Mouse (Mus musculus): ENCODE measurements around the gene Asb16. TPM values are rescaled to one million over a fixed set of nuclear protein-coding genes. Genes with fewer than 3 reads are reported as not detected.

The Asb16 gene
- polyA plus RNA-seq, 1 experiment from 2014 or later = 0.10 TPM

- Histone ChIP-seq H3K4me1 (ENCODE audit: control insufficient read depth, insufficient read depth, low read length) (peaks cover 14% of the 10 kb centered on the region), H3K4me2 (ENCODE audit: low read length) (peak within 1 kb of the TSS; percentile 98), H3K9ac (ENCODE audit: low read depth, low read length) (0 out of 2 replicates have a peak within 1 kb of the TSS, but pooled peaks have one; percentile 5), H3K9me3 (replicated peaks; ENCODE audit: control insufficient read depth, low read length, poor library complexity, severe bottlenecking) (no peaks in the 10 kb centered on the region), H3K27ac (ENCODE audit: low read length) (no peak within 1 kb of the TSS), H3K27me3 (ENCODE audit: control insufficient read depth, insufficient read depth, low read depth, low read length) (no peaks in the 10 kb centered on the region), H3K4me3 (ENCODE audit: low read depth, low read length) (peak within 1 kb of the TSS; percentile 48), H3K36me3 (ENCODE audit: control insufficient read depth, insufficient read depth, low read length) (no peaks in the 10 kb centered on the region)
- ATAC-seq = peak; percentile 57
- under 1% methylated on average over 41 of the region's 41 CpGs for WGBS
Measured at GRCm38 (mm10) chr11:102248630-102249230, 19.8 kb upstream of the Asb16 start, which contains the start of gene BC030867. TSS of gene BC030867 (plus strand) at chr11:102248882.

GRCm38 (mm10) chr11:102249351-102250090 is 19.0 kb upstream of the Asb16 start:
- Histone ChIP-seq H3K9me3 (replicated peaks; ENCODE audit: control insufficient read depth, low read length, poor library complexity, severe bottlenecking) (no peaks in the 10 kb centered on the region), H3K4me1 (ENCODE audit: control insufficient read depth, insufficient read depth, low read length) (peaks cover 14% of the 10 kb centered on the region), H3K9ac (ENCODE audit: low read depth, low read length) (0 out of 2 replicates have a peak overlapping the region, but pooled peaks have one; percentile 5), H3K4me3 (ENCODE audit: low read depth, low read length) (peak overlapping the region; percentile 48), H3K27me3 (ENCODE audit: control insufficient read depth, insufficient read depth, low read depth, low read length) (no peaks in the 10 kb centered on the region), H3K36me3 (ENCODE audit: control insufficient read depth, insufficient read depth, low read length) (no peaks in the 10 kb centered on the region), H3K4me2 (ENCODE audit: low read length) (peak overlapping the region; percentile 98), H3K27ac (ENCODE audit: low read length) (no peak overlapping the region)
- 13% methylated on average over 9 of the region's 9 CpGs for WGBS
- no peak for ATAC-seq

- Histone ChIP-seq H3K27ac (ENCODE audit: low read length) (no peak overlapping the region), H3K36me3 (ENCODE audit: control insufficient read depth, insufficient read depth, low read length) (no peaks in the 10 kb centered on the region), H3K9me3 (replicated peaks; ENCODE audit: control insufficient read depth, low read length, poor library complexity, severe bottlenecking) (no peaks in the 10 kb centered on the region), H3K27me3 (ENCODE audit: control insufficient read depth, insufficient read depth, low read depth, low read length) (no peaks in the 10 kb centered on the region), H3K4me3 (ENCODE audit: low read depth, low read length) (no peak overlapping the region), H3K4me1 (ENCODE audit: control insufficient read depth, insufficient read depth, low read length) (no peaks in the 10 kb centered on the region; the same call in 1 of the 2 replicates), H3K4me2 (ENCODE audit: low read length) (no peak overlapping the region), H3K9ac (ENCODE audit: low read depth, low read length) (no peak overlapping the region)
- ATAC-seq = no peak
- WGBS = 30% methylated on average over 9 of the region's 9 CpGs
Measured at GRCm38 (mm10) chr11:102257514-102257913, 11.0 kb upstream of the Asb16 start.

- WGBS = 90% methylated on average over 6 of the region's 6 CpGs
Measured at GRCm38 (mm10) chr11:102258095-102258494, 10.4 kb upstream of the Asb16 start.

GRCm38 (mm10) chr11:102258521-102258920 is 10.0 kb upstream of the Asb16 start:
- H3K9ac ChIP-seq (ENCODE audit: low read depth, low read length) = no peak overlapping the region
- H3K27me3 ChIP-seq (ENCODE audit: control insufficient read depth, insufficient read depth, low read depth, low read length) = no peaks in the 10 kb centered on the region
- H3K27ac ChIP-seq (ENCODE audit: low read length) = no peak overlapping the region
- no peak overlapping the region for H3K4me3 ChIP-seq (ENCODE audit: low read depth, low read length)
- no peak overlapping the region for H3K4me2 ChIP-seq (ENCODE audit: low read length)
- WGBS = 96% methylated on average over 3 of the region's 3 CpGs
- no peaks in the 10 kb centered on the region for H3K36me3 ChIP-seq (ENCODE audit: control insufficient read depth, insufficient read depth, low read length)
- no peaks in the 10 kb centered on the region for H3K9me3 ChIP-seq (replicated peaks; ENCODE audit: control insufficient read depth, low read length, poor library complexity, severe bottlenecking)
- H3K4me1 ChIP-seq (ENCODE audit: control insufficient read depth, insufficient read depth, low read length) = no peaks in the 10 kb centered on the region; the same call in 1 of the 2 replicates
- ATAC-seq = no peak

More at GRCm38 (mm10) chr11:102258095-102258494, 10.4 kb upstream of the Asb16 start:
- H3K9ac ChIP-seq (ENCODE audit: low read depth, low read length) = no peak overlapping the region
- no peaks in the 10 kb centered on the region for H3K36me3 ChIP-seq (ENCODE audit: control insufficient read depth, insufficient read depth, low read length)
- ATAC-seq = no peak
- no peaks in the 10 kb centered on the region for H3K9me3 ChIP-seq (replicated peaks; ENCODE audit: control insufficient read depth, low read length, poor library complexity, severe bottlenecking)
- H3K4me3 ChIP-seq (ENCODE audit: low read depth, low read length) = no peak overlapping the region
- H3K27me3 ChIP-seq (ENCODE audit: control insufficient read depth, insufficient read depth, low read depth, low read length) = no peaks in the 10 kb centered on the region
- H3K27ac ChIP-seq (ENCODE audit: low read length) = no peak overlapping the region
- no peak overlapping the region for H3K4me2 ChIP-seq (ENCODE audit: low read length)
- H3K4me1 ChIP-seq (ENCODE audit: control insufficient read depth, insufficient read depth, low read length) = no peaks in the 10 kb centered on the region; the same call in 1 of the 2 replicates

- Histone ChIP-seq H3K9me3 (replicated peaks; ENCODE audit: control insufficient read depth, low read length, poor library complexity, severe bottlenecking) (no peaks in the 10 kb centered on the region), H3K27ac (ENCODE audit: low read length) (no peak overlapping the region), H3K36me3 (ENCODE audit: control insufficient read depth, insufficient read depth, low read length) (no peaks in the 10 kb centered on the region), H3K27me3 (ENCODE audit: control insufficient read depth, insufficient read depth, low read depth, low read length) (no peaks in the 10 kb centered on the region; the same call in 1 of the 2 replicates), H3K4me1 (ENCODE audit: control insufficient read depth, insufficient read depth, low read length) (no peaks in the 10 kb centered on the region), H3K4me2 (ENCODE audit: low read length) (no peak overlapping the region), H3K4me3 (ENCODE audit: low read depth, low read length) (no peak overlapping the region), H3K9ac (ENCODE audit: low read depth, low read length) (no peak overlapping the region)
- no peak for ATAC-seq
- 91% methylated on average over 7 of the region's 7 CpGs for WGBS
Measured at GRCm38 (mm10) chr11:102263211-102263610, 5.3 kb upstream of the Asb16 start.

DNA sequence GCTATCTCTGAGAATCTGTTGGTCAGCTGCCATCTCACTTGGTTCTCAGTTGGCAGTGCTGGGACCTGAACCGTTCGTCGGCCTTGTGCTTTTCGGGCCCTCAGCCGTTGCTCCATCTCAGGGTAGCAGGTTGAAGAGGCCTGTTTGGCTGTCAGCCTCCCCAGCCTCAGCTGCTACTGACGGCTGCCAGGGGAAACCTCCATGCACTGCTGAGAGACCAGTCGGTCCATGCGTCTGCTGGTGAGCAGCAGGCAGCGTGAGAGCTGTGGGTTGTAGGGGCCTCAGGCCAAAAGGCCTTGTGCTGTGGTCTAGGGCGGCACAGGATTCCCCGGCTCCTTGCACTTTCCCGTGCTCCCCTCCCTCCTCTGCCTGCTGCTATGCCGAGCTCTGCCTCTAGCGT is 2.7 kb upstream of the Asb16 start:
- no peak for ATAC-seq
- no peaks in the 10 kb centered on the region for H3K9me3 ChIP-seq (replicated peaks; ENCODE audit: control insufficient read depth, low read length, poor library complexity, severe bottlenecking)
- WGBS = 59% methylated on average over 14 of the region's 14 CpGs
- H3K4me2 ChIP-seq (ENCODE audit: low read length) = no peak overlapping the region
- no peak overlapping the region for H3K9ac ChIP-seq (ENCODE audit: low read depth, low read length)
- H3K36me3 ChIP-seq (ENCODE audit: control insufficient read depth, insufficient read depth, low read length) = no peaks in the 10 kb centered on the region
- H3K27ac ChIP-seq (ENCODE audit: low read length) = no peak overlapping the region
- no peak overlapping the region for H3K4me3 ChIP-seq (ENCODE audit: low read depth, low read length)
- H3K4me1 ChIP-seq (ENCODE audit: control insufficient read depth, insufficient read depth, low read length) = no peaks in the 10 kb centered on the region
- H3K27me3 ChIP-seq (ENCODE audit: control insufficient read depth, insufficient read depth, low read depth, low read length) = no peaks in the 10 kb centered on the region; the same call in 1 of the 2 replicates

- no peaks in the 10 kb centered on the region; the same call in 1 of the 2 replicates for H3K27me3 ChIP-seq (ENCODE audit: control insufficient read depth, insufficient read depth, low read depth, low read length)
- no peak overlapping the region for H3K4me2 ChIP-seq (ENCODE audit: low read length)
- ATAC-seq = no peak
- H3K9ac ChIP-seq (ENCODE audit: low read depth, low read length) = peak overlapping the region; percentile 53
- H3K27ac ChIP-seq (ENCODE audit: low read length) = no peak overlapping the region
- no peaks in the 10 kb centered on the region for H3K4me1 ChIP-seq (ENCODE audit: control insufficient read depth, insufficient read depth, low read length)
- no peaks in the 10 kb centered on the region for H3K9me3 ChIP-seq (replicated peaks; ENCODE audit: control insufficient read depth, low read length, poor library complexity, severe bottlenecking)
- 84% methylated on average over 8 of the region's 8 CpGs for WGBS
- H3K36me3 ChIP-seq (ENCODE audit: control insufficient read depth, insufficient read depth, low read length) = no peaks in the 10 kb centered on the region
- no peak overlapping the region for H3K4me3 ChIP-seq (ENCODE audit: low read depth, low read length)
Measured at GRCm38 (mm10) chr11:102266631-102267355, 1.8 kb upstream of the Asb16 start.

All from midbrain, embryonic 16.5 days (tissue).